Mouse (Mus musculus) limb, embryonic 13.5 days (tissue): ENCODE data around the gene 2810004N23Rik. TPM values are rescaled to one million over a fixed set of nuclear protein-coding genes. Genes with fewer than 3 reads are reported as not detected.
A peak's percentile ranks its signal among the peaks of the same experiment; 100 is the strongest.

ENCODE experiments used
- ATAC-seq: fragments of 200-750 bp; cut with Nextera tagmentation; 2 replicates; pipeline ENCODE4 v1.8.0; 2017; ENCODE audit warnings: low read depth, moderate number of reproducible peaks, moderate TSS enrichment; ENCODE audit not compliant: low FRiP score
- H3K27ac ChIP-seq: fragments of 300-500 bp; sonication (generic); 2 replicates; pipeline ENCODE4 v1.5.1; 2015; ENCODE audit warnings: inconsistent platforms, mild to moderate bottlenecking, moderate library complexity
- H3K27me3 ChIP-seq: fragments of 300-500 bp; sonication (generic); 2 replicates; pipeline ENCODE4 v1.6.1; 2015; ENCODE audit warnings: mild to moderate bottlenecking, inconsistent platforms
- H3K36me3 ChIP-seq: fragments of 300-500 bp; sonication (generic); 2 replicates; pipeline ENCODE4 v1.6.1; 2015; ENCODE audit warnings: inconsistent platforms, mild to moderate bottlenecking, moderate library complexity
- H3K4me1 ChIP-seq: fragments of 300-500 bp; sonication (generic); 2 replicates; pipeline ENCODE4 v1.6.1; 2015; ENCODE audit warnings: inconsistent platforms
- H3K4me2 ChIP-seq: fragments of 300-500 bp; sonication (generic); replicated peaks from 2 replicates; pipeline ENCODE4 v1.6.1; 2015; ENCODE audit warnings: inconsistent platforms, mild to moderate bottlenecking, moderate library complexity
- H3K4me3 ChIP-seq: fragments of 300-500 bp; sonication (generic); 2 replicates; pipeline ENCODE4 v1.5.1; 2015; ENCODE audit warnings: moderate library complexity, mild to moderate bottlenecking, inconsistent platforms
- H3K9ac ChIP-seq: fragments of 300-500 bp; sonication (generic); 2 replicates; pipeline ENCODE4 v1.6.1; 2015; ENCODE audit warnings: mild to moderate bottlenecking, inconsistent platforms
- H3K9me3 ChIP-seq: fragments of 300-500 bp; sonication (generic); 2 replicates; pipeline ENCODE4 v1.6.1; 2016; ENCODE audit warnings: inconsistent platforms
- WGBS: fragments of 180-500 bp; shearing (Covaris S2); methylation state at CpG from one replicate; pipeline ENCODE4 v1.1.7; 2015; 5-methylcytosine and 5-hydroxymethylcytosine counted together
- polyA plus RNA-seq: library from polyadenylated mRNA; unstranded; fragments of >200 nt; fragmentation: Nextera tagmentation; extraction: Ambion mirVana; gene quantifications from 2 replicates; pipeline ENCODE4 v1.2.1, GENCODE M21; 2015

The 2810004N23Rik gene
- polyA plus RNA-seq = 52.7 and 53.9 TPM in 2 replicates

DNA sequence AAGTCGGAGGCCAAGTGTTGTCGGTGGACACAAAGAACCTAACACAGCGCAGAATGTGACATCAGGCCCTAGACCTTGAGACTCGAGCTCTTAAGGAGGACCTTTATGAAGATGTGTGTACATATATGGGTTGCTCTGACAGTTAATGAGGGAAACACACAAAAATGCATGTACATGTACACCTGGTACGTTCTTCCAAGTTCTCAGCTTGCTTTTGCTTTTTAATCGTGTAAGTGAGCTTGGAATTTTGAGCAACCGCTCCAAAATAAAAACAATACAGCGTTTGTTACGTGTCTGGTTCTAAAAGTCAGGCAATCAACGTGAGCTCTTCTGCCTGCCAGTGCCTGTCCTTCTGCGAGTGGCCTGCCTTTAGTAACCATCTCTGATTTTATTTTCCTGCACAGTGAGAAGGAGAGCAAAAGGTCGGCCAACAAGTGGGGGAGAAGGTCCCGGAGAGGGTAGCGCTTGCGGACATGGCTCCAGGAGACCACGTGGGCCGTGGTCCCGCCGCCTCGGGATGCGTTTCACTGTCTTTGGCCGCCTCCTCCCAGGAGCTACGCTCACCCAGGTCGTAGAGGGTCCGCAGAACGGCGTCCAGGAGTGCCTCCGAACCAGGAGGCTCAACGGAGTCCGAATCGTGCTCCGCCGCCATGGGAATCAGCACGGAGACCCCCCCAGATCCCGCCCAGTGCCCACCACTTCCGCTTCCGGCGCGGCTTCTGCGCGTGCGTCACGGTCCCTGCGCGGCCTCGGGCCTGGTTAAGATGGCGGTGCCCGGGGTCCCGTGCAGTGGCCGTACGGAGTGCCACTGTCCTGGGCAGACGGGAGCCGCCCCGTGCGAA lies at the start of gene 2810004N23Rik, which contains the start of gene Gnpat:
Gene 2810004N23Rik, minus strand, starts transcription at position 800 of the 842 bp plus-strand sequence.
Gene Gnpat, plus strand, starts transcription at position 713 of the 842 bp plus-strand sequence.
- 1% methylated on average over 55 of the region's 55 CpGs for WGBS
- Histone ChIP-seq H3K9me3 (no peaks in the 10 kb centered on the region), H3K4me3 (peak within 1 kb of the TSS; percentile 92), H3K4me1 (peaks cover 16% of the 10 kb centered on the region), H3K9ac (peak within 1 kb of the TSS; percentile 97), H3K27me3 (no peaks in the 10 kb centered on the region), H3K36me3 (peaks cover 45% of the 10 kb centered on the region), H3K4me2 (peak within 1 kb of the TSS; percentile 81), H3K27ac (peak within 1 kb of the TSS; percentile 92)
- peak; percentile 97 for ATAC-seq

DNA sequence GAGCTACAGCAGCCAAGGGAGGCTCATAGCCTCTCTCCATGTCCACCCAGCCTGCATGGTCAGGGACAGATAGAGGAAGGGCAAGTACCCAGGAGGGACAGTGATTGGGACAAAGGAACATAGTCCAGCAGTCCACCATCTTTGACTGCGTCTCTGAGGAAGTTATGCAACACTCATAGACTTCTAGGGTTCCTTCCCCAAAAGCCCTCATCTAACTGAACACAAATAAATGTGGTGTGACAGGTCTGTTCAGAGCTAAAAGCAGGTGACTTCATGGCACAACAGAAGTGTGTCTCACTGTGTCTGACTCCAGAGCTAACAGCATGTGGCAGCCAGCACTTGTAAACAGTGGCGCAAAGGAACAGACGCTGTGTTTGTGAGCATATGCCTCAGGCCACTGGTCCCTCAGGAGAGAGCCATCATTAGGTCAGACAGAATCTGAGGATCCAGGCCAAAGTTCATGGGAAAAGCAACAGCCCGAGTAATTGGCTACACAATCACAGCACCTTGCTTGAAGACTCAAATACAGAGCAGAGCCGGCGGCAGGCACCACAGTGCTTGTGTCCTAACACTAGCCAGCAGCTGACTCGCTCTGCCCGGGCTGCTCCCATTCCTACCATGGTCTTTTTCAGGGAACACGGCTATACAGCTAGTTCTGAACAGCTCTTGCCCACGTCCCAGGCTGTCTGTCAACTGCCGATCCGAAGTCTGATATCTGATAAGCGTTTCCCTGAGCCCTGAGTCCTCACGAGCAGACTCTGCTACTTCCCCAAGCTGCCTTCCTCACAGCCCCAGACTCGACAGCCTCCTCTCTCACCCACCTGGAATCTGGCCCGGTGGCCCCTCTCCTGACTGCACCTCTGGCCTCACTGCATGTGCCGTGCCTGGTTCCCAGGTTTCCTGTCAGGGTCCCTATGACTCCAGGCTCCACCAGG lies 49.3 kb upstream of the 2810004N23Rik start:
- no peak overlapping the region for H3K9ac ChIP-seq
- H3K36me3 ChIP-seq = peaks cover 86% of the 10 kb centered on the region
- no peaks in the 10 kb centered on the region for H3K9me3 ChIP-seq
- no peak for ATAC-seq
- H3K4me3 ChIP-seq = no peak overlapping the region
- H3K27me3 ChIP-seq = no peaks in the 10 kb centered on the region
- no peak overlapping the region for H3K27ac ChIP-seq
- WGBS = 79% methylated on average over 17 of the region's 17 CpGs
- no peak overlapping the region for H3K4me2 ChIP-seq
- H3K4me1 ChIP-seq = no peaks in the 10 kb centered on the region

DNA sequence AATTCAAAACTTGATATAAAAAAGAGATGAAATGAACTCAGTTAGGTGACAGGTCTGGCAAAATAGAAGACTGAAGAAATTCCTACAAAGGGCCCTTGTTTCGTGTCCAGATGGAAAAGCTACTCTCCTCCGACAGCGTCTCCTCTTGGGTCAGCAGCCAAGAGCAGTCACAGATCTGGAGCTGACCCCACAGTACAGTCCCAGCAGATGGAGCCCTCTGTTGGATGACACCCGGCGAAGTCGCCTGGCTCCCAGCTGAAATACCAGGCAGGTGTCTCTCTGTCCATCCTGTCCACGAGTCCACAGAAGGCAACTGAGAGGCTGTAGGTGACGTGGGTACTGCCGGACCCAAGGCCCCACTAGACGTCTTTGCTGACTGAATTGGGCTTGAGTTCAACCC lies 47.4 kb upstream of the 2810004N23Rik start:
- no peak overlapping the region for H3K4me2 ChIP-seq
- H3K36me3 ChIP-seq = peaks cover 94% of the 10 kb centered on the region
- ATAC-seq = no peak
- 81% methylated on average over 10 of the region's 10 CpGs for WGBS
- H3K27ac ChIP-seq = no peak overlapping the region
- no peaks in the 10 kb centered on the region for H3K27me3 ChIP-seq
- no peaks in the 10 kb centered on the region for H3K9me3 ChIP-seq
- no peak overlapping the region for H3K9ac ChIP-seq
- 0 out of 2 replicates have a peak, but pooled peaks cover 2% of the 10 kb centered on the region for H3K4me1 ChIP-seq
- H3K4me3 ChIP-seq = no peak overlapping the region

DNA sequence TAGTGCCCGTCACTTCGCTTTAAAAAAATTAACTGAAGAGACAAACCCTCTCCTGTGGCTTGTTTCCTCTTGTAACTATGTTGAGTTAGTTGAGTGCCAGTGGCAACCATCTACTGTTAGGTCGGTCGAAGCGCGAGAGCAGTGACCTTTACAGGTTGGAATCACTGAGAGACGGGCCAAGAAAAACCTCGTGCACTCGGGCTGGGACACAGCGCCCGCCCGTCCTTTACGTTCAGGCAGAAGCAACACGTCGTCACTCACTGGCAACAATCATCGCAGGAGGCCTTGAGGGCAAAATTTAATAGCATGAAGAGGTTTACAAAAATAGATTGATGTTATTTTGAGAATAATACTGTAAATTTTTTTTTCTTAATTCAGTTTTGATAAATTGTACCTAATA lies 47.0 kb upstream of the 2810004N23Rik start:
- no peak for ATAC-seq
- Histone ChIP-seq H3K9ac (no peak overlapping the region), H3K36me3 (peaks cover 93% of the 10 kb centered on the region), H3K4me3 (no peak overlapping the region), H3K27ac (no peak overlapping the region), H3K4me2 (no peak overlapping the region), H3K4me1 (0 out of 2 replicates have a peak, but pooled peaks cover 3% of the 10 kb centered on the region), H3K9me3 (no peaks in the 10 kb centered on the region), H3K27me3 (no peaks in the 10 kb centered on the region)
- 93% methylated on average over 16 of the region's 16 CpGs for WGBS

DNA sequence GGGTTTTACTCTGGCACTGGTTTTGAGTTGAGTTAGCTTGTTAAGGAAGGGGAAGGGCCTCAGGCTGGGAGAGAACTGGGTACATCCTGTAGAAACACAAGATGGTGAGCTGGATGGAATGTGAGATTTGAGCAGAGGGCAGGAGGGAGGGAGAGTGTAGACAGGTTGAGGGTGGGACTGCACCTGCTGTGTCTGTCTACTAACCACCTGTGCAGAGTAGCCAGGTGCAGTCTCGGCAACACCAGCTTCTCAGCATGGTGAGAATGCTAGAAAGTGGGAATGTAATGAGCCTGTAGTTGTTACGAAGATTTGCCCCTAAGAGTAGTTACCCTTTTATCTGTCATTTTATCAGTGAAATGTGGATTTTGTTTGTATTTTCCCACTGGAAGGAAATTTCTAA lies 42.6 kb upstream of the 2810004N23Rik start:
- H3K4me3 ChIP-seq = no peak overlapping the region
- no peaks in the 10 kb centered on the region for H3K27me3 ChIP-seq
- WGBS = 88% methylated on average over 2 of the region's 2 CpGs
- no peak for ATAC-seq
- peaks cover 84% of the 10 kb centered on the region for H3K36me3 ChIP-seq
- H3K27ac ChIP-seq = no peak overlapping the region
- 0 out of 2 replicates have a peak, but pooled peaks cover 3% of the 10 kb centered on the region for H3K4me1 ChIP-seq
- no peak overlapping the region for H3K4me2 ChIP-seq
- no peaks in the 10 kb centered on the region for H3K9me3 ChIP-seq
- no peak overlapping the region for H3K9ac ChIP-seq

DNA sequence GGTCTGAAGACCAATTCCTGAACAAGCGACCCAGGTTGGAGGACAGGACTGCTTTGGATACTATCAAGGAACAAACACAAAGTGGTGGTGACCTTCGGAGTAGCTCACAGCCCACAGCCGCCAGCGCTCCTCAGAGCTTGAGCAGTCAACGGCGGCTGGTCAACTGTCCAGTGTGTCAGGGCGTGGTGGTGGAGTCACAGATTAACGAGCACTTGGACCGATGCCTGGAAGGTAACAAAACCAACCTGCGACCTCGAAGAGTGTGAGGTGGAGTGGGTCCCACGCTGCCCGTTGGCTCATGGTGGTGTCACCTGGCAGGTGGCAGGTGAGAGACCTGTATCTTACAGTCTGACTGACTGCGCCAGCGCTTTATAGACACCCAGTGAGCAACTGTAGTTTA lies 40.3 kb upstream of the 2810004N23Rik start:
- WGBS = 95% methylated on average over 15 of the region's 15 CpGs
- H3K4me3 ChIP-seq = no peak overlapping the region
- peaks cover 76% of the 10 kb centered on the region for H3K36me3 ChIP-seq
- H3K9ac ChIP-seq = no peak overlapping the region
- H3K27me3 ChIP-seq = no peaks in the 10 kb centered on the region
- H3K27ac ChIP-seq = no peak overlapping the region
- peaks cover 13% of the 10 kb centered on the region for H3K4me1 ChIP-seq
- no peaks in the 10 kb centered on the region for H3K9me3 ChIP-seq
- no peak for ATAC-seq
- H3K4me2 ChIP-seq = no peak overlapping the region

DNA sequence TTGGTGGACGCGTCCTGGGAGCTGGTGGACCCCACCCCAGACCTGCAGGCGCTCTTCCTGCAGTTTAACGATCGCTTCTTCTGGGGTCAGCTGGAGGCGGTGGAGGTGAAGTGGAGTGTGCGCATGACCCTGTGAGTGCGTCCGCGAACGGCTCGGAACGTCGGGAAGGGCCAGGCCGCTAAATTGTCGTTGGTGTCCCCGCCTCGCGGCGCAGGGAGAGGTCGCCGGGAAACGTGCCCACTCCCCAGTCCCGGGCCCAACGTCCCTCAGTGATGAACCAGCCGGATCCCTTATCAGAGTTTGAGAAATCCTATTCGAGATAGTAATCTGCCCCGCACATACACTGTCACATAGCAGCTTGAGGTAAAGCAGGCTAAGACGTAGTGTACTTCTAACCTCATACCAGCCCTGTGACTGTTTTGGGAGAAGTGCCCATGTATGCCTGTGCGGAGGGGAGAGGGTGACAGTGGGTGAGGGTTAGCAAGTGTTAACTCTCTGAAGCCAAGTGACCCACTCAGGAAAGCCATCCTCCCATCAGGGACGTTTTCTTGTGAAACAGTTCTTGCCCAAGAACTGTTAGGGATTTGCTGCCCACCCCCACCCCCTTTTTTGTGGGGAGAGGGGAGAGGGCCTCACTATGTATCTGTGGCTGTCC lies 35.5 kb upstream of the 2810004N23Rik start:
- Histone ChIP-seq H3K9ac (peak overlapping the region; percentile 92), H3K4me3 (peak overlapping the region; percentile 97), H3K4me2 (peak overlapping the region; percentile 94), H3K4me1 (peaks cover 21% of the 10 kb centered on the region), H3K27me3 (no peaks in the 10 kb centered on the region), H3K9me3 (no peaks in the 10 kb centered on the region), H3K27ac (peak overlapping the region; percentile 65), H3K36me3 (peaks cover 62% of the 10 kb centered on the region)
- 5% methylated on average over 31 of the region's 31 CpGs for WGBS
- no peak for ATAC-seq

DNA sequence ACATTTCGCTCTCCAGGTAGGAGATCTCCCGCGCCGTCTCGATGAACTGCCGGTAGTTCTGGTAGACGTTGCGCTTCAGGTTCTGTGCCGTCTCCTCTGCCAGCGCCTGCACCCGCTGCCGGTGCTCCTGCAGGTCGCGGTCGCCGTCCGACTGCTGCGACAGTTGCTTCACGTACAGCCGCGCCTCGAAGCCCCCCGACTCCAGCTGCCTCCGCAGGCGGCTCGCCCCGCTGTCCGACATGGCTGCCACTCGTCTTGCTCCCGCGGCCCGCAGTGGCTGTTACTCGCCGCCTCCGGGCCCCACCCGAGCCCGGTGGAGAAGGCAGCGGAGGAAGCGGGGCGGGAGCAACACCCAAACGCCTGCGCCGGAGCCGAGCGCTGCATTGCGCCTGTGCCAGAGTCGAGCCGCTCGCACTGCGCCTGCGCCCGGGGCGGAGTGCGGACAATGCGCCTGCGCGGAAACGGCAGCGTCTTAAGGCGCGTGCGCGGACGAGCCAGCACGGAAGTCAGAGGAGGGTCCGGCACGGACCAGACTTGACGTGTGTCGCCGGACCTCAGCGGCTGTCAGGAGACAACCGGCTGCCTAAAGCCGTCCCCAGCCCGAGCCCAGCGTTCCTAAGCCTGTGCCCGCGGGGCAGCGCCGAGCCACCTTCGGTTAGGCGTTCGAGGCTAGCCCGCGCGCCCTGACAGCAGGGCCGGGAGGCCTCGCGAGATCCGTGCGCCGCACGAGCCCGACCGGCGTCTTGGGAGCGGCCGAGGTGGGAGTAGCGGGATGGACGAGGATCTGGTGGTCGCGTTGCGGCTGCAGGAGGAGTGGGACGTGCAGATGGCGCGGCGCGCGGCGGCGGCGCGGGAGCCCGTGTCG lies 34.7 kb upstream of the 2810004N23Rik start, which contains the start of the genes Exoc8 and Sprtn:
Gene Exoc8, minus strand, starts transcription at position 320 of the 865 bp plus-strand sequence.
Gene Sprtn, plus strand, starts transcription at position 501 of the 865 bp plus-strand sequence.
- H3K36me3 ChIP-seq = peaks cover 57% of the 10 kb centered on the region

DNA sequence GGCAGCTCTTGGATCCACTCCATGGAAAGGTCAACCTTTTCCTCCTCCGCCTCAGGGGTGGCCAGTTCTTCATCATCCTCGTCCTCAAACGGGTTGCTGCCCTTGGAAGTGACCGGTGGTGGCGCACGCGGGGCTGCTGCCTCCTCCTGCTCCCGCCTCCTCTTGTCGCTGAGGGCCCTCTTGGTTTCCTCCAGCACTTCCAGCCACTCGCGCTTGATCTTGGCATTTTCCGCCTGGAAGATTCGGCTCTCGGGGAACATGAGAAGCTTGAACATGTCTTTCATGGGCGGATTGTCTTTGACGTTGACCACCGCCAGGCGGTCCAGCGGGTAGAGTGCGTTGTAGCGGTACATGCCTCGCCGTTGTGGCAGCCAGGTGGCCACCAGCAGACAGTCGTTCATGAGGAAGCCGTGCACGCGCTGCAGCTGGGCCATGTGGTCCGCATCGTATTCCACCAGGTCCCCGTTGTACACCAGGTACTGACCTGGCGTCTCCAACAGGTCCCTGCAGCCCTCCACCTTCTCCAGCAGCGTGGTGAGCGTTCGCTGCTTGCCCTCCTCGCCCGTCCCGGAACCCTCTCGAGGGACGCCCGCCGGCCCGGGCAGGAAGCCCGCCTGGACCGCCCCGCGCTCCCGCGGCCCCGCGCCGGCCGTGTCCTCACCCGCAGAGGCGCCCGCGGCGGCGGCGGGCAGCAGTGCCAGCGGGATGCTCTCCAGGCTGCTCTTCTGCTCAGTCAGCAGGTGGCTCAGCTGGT lies 33.9 kb upstream of the 2810004N23Rik start:
- Histone ChIP-seq H3K9ac (peak overlapping the region; percentile 92), H3K4me3 (peak overlapping the region; percentile 97), H3K27me3 (no peaks in the 10 kb centered on the region), H3K36me3 (peaks cover 50% of the 10 kb centered on the region), H3K4me2 (peak overlapping the region; percentile 98), H3K9me3 (no peaks in the 10 kb centered on the region), H3K27ac (peak overlapping the region; percentile 69; the same call in 1 of the 2 replicates), H3K4me1 (peaks cover 25% of the 10 kb centered on the region)
- ATAC-seq = peak; percentile 24; the same call in 1 of the 2 replicates
- 1% methylated on average over 60 of the region's 60 CpGs for whole genome bisulfite sequencing

More for the DNA sequence above, 34.7 kb upstream of the 2810004N23Rik start, which contains the start of the genes Exoc8 and Sprtn:
- Histone ChIP-seq H3K27me3 (no peaks in the 10 kb centered on the region), H3K4me2 (peak within 1 kb of the TSS; percentile 98), H3K9ac (peak within 1 kb of the TSS; percentile 92), H3K27ac (peak within 1 kb of the TSS; percentile 69), H3K9me3 (no peaks in the 10 kb centered on the region), H3K4me1 (peaks cover 22% of the 10 kb centered on the region), H3K4me3 (peak within 1 kb of the TSS; percentile 97)
- WGBS = under 1% methylated on average over 113 of the region's 114 CpGs
- peak; percentile 86 for ATAC-seq

DNA sequence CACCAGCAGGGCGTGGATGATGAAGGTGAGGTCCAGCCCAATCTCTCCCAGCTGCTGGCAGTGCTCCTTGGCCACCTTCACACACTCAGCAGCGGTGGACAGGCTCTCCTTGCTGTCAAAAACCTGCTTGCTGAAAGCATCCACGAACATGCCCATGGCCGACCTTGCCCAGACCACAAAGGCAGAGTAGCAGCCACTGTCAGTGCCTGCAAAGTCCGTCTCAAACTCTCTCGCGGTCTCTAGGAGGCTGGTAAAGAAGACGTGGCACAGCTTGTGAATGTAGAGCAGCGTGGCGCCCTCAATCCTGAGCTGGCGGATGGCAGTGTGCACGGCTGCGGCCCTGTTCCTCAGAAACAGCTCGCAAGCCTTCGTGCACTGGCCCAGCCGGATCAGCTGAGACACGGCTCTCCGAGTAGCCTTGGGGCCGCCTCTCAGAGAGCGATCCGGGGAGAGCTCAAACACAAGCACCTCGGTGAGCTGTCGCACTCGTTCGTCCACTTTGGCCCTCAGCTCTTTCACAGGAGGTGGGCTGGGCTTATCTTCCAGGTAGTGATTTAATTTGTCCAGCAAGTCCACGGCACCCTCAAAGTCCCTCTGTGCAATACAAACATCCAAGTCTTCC lies 33.2 kb upstream of the 2810004N23Rik start:
- peak overlapping the region; percentile 98 for H3K4me2 ChIP-seq
- peaks cover 50% of the 10 kb centered on the region for H3K36me3 ChIP-seq
- ATAC-seq = no peak
- peak overlapping the region; percentile 97 for H3K4me3 ChIP-seq
- H3K9me3 ChIP-seq = no peaks in the 10 kb centered on the region
- H3K4me1 ChIP-seq = peaks cover 25% of the 10 kb centered on the region
- H3K27ac ChIP-seq = peak overlapping the region; percentile 69; the same call in 1 of the 2 replicates
- 85% methylated on average over 26 of the region's 26 CpGs for WGBS
- H3K27me3 ChIP-seq = no peaks in the 10 kb centered on the region
- H3K9ac ChIP-seq = peak overlapping the region; percentile 92
